Mouse (Mus musculus): ENCODE results near the gene Samd5.

The Samd5 gene

DNA sequence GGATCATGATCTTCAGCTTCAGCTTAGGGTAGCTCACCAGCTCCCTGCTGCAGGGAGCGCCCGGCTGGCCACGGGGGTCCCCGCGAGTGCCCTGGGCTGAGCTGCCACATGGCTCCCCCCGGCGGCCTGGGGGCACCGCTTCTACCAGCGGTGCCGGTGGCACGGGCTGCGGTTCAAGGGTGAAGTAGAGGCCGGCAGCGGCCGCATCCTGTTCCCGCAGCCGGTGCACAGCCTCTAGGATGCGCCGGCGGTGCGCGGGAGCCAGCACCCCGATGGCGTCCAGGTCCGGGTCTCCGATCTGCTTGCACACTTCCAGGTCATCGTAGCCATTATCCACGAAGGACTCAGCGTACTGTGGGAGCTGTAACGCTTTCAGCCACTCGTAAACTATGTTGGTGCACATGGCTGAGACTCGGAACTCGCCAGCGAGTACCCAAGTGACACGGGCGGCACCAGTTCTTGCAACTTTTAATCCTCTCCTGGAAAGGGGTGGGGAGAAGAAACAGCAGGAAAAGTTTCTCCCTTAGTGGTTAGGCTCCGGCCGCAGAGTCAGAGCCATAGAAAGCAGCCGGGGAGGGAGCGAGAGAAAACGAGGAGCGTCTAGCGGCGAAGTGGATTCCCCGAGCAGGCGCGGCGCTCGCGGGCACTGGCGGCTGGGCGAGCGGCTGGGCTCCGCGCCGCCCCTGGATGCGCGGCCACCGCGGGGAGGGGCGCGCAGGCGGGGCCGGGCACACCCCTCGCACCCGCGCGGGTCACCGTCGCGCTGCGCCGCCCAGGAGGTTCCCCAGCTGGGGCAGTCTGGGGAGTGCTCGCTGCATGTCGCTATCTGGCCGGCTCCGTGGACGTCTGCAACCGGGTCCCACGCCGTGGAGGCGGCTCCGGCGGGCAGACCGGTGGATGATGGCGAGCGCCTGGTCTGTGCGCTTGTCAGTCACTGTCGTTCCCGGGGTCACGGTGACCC is at the start of gene Samd5:
Gene Samd5 (minus strand): TSS at position 648 of the 961 bp plus-strand sequence.
- no peak for DNase-seq (ENCODE audit: low read depth, low spot score)

DNA sequence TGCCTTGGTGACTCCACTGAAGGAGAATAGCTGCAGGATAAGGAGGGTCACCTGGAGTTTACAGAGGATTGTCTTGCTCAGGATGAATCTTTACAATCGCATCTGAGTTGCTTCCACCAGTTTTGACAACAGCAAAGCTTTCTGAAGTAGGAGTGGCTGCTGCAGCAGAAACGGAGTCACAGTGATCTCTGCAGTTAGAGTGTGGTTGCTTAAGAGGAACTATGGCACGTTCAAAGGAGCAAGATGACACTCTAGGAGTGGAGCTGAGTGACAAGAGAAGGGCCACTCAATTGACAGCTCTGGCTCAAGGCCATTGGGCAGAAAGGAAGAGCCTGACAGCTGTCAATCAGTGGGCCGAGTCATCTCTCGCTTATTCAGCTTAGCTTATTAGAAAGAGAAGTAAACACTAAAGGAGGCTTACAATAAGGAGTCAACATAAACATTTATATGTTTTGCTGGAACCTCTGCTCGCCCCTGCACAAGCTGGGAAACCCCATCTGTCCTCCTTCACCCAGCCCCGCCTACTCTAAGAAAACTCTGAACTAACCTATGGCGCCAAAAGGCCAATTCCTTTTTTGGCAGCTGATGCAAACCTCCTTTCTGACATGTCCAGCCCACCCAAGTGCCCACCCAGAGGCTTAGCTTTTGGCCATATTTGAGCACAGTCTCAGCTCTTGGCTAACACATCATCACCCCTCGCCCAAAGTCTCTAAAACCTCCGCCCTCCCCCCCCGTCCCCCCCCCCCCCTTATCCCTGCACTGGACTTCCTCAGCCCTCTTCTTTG is 47.7 kb upstream of the Samd5 start:
- DNase-seq (ENCODE audit: low read depth, low spot score), result no peak

DNA sequence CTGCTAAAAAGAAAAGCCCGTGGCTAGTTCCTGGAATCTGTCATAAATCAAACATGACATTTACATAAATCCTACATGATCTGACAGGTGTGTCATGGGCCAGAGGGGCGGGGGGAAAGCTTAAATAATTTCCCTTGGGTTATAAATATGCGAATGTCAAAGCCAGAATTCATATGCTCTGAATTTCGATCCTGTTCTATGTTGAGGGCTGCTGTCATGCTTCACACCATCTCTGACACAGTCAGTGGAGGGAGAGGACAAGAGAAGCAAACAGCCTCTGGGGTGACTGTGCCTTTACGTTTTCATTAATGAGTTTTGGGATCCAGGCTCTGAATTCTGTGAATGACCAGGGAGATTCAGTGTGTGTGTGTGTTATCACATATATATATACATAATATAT is 45.0 kb upstream of the Samd5 start:
- no peak for DNase-seq (ENCODE audit: low read depth, low spot score)

DNA sequence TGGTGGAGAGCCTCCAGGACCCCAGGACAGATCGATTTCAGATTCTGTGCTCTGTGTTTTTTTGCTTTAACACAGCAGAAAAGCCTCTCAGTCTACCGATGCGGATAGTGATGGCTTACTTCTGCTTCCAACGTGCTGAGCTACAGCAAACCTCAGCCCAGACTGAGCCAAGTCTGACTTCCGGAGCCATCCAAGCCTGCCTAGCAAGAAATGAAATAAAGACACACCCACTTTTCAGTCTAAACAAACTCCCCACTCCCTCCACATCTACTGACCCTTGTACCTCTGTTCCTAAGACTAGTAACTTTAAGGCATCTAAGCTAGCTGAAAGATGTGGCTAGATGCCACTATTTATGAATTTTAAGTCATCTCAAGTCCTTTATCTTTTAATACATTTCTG is 43.1 kb upstream of the Samd5 start:
- DNase-seq (ENCODE audit: low read depth, low spot score), result no peak

DNA sequence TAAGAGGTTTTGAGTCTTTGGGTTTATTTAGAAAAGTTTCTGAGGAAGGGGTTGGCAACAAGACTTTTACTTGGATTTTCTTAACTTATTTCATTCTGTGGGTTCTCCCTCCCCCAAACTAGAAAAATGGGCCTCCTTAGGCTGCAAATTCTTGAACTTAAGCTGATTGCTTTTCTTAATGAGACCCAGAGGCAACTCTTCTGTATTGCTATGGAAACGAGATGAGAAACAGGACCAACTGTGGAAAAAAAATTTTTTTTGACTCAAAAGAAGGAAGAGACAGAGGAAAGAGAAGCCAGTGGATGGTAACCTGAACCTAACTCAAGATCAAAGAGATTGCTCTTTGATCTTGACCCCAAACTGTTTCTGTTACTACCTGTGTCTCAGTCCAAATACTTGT is 29.9 kb upstream of the Samd5 start:
- DNase-seq (ENCODE audit: low read depth, low spot score), result no peak

DNA sequence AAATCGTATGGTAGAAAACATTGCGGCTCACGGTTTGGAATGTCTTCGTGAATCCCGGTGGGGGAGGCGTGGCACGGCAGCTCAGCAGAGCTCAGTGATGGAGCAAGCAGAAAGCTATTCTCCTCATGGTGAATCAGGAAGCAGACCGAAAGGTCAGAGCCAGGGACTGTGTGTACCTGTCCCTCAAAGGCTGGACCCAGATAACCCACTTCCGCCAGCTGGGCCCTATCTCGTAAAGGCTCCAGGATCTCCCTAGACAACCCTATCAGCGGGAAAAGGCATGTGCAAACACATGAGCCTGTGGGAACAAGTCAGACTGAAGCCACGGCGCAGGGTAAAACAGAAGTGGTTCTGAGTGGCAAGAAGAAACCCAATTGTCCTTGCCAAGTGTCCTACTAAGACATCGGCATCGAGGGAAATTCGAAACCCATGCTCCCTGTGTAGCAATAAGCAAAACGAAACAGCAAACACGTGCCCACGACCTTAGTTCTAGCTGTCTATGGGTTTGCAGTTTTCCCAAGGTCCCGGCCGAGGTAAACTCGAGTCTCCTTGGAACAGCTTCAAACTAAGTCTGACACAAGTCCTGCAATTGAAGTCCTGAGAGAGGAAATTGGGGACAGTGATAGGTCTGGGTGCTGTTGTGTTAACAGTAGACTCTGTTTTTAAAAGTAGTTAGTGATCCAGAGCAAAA is 24.2 kb upstream of the Samd5 start:
- no peak for DNase-seq (ENCODE audit: low read depth, low spot score)

DNA sequence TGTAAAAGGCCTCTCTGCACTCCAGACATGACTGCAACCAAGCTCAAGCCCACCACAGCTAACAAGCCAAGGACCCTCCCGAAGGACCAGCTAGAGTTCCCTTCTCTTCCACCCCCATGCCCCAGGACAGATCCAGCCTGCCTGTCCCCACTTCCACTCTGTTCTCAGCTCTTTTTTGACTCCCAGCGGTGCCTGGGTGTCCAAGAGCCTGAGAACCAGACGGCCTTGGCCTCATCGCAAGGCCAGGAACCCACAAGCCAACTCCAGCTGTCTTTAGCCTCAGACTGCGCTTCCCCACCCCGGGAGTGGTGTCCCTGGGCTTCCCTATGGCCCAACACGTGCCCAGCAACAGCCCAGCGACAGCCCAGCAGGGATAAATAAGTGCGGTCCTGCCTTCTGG is 23.1 kb upstream of the Samd5 start:
- DNase-seq (ENCODE audit: low read depth, low spot score), result no peak

DNA sequence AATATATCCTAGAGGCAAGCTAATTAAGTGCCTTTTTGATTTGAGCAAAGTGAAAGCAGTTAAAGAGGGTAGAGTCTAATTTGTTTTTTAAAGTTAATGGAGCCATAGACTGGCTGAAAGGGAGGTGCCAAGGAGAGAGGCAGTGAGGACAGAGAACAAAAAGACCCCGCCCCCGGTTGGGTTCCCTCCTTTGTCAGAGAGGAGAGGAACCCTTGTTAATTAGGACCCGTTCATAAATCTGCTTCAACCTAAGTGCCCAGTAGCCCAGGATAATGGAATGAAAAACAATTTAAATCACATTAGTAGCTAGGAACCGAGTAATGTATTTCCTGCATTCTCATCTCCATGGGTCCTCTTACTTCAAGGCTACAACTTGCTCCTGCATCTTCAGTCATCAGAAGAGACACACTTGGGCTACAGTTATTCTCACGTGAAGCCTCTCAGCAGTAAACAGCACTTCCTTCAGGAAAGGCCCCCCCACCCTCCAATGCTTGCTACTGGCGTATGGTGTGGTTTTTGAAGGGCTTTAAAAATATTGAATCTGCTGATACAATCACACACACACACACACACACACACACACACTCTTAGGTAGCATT is 21.6 kb upstream of the Samd5 start:
- DNase-seq (ENCODE audit: low read depth, low spot score), result no peak

DNA sequence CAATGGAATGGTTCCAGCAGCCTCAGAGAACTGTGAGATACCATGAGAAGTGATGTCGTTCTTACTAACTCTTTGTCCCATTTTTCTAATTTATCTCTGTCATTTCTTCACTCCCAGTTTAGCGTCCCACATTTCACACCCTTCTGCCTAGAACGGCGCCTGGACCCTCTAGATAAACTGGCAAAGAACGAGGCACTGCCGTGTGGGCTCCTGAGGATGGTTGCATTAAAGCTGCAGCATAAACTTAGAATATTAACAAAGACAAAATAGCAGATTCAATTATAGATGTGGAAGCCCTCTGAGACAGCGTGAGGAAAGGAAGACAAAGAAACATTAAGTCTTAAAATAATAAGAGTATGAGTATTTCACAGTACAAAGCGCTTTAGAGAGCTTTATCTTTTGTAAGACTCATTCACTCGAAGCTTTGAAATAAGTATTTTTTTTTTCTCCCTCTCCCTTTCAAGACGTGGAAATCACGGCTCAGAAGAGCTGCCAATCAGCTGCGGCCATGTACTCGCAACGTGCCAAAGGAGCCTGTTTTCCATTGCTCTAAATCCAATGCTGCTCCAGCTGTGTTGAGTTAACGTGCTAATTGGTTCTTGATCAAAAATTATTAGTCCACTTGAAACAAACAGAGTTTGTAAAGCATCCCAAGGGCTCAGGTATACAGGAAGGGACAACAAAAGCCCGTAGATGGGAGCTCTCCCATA is 19.1 kb upstream of the Samd5 start:
- DNase-seq (ENCODE audit: low read depth, low spot score), result no peak

DNA sequence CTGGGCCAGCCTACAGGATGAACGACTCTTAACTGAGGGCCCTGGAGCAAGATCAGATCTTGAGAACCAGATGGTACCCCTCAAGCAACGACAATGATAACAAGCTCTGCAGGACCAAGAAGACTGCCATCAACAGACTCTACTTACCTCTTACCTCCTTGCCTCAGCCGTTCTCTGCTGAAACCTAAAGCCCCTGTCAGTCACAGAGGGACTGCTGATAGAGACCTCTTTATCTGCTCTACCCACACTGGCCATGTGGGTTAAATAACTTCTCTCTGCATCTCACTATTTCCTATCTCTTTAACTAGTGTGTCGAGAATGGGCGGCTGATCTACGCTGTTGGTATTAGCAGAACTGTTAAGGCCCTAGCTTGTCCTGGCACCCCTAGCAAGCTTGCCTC is 5.9 kb upstream of the Samd5 start:
- DNase-seq (ENCODE audit: low read depth, low spot score), result no peak

DNA sequence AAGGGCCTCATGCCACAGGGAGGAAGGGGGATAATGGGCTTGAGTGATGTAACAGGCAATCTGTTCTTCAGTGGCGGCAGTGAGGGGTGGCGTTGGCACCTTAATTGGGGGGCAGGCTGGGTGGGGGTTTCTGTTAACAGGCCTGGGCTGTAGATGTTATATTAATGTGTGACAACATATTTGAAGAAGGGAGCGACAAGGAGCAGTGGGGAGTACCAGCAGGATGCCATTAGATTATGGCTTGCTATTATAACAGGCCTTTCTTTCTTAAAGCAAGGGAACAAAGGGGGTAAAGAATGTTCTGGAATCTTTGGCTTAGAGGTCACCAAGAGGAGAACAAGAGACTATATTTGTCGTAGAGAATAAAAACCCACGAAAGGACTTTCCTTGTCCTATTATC is 4.9 kb upstream of the Samd5 start:
- DNase-seq (ENCODE audit: low read depth, low spot score), result no peak

DNA sequence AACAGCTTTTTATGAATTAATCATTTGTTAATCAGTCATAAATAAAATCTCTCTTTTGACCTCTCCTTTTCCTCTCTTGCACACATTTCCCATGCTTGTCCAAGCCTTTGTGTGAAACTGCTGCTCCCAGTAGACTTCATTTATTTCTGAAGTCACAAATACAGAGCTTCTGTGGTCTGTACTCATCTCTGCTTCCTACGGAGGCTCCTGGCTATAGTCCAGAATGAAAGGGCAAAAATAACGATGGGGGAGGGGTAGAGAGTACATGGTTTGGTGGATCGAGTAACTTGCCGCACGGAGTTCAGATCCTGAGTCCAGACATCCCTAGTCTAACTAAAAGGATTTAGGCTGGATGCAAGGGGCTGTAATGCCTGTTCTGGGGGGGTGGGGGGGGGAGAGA is 3.1 kb upstream of the Samd5 start:
- DNase-seq (ENCODE audit: low read depth, low spot score), result no peak

DNA sequence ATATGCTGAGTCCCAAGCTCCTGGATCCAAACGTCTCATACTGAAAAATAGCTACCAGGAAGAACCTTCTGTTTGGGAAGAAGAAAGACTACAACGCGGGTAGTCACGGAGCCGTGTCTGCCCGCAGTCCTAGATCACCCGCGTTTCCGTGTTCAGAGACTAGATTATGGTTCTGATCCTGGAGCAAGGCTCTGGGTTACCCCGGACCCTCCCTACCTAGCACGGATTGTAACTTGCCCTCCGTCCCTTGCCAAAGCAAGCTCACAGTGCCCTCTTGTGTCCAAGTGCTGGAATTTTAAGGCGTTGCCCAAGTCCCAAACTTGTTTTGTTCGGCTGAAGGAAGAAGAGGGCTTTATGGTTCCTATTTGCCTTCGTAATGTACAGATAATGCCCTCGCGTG is 1.9 kb upstream of the Samd5 start:
- no peak for DNase-seq (ENCODE audit: low read depth, low spot score)

DNA sequence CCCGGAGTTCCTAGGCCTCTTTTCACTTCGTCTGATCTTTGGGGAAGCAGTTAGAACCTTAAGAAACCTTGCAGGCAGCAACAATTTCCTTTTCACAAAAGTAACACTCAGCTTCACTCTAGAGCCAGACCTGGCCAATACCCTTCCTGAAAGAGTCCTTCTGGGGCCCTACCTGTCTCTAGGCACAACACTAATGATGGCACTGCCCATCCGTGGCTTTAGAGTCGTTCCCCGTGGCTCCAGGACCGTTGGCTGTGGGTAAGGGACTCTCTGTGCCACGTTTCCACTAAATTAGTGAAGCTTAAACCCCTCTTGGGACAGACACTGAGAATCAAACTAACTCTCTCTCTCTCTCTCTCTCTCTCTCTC is 1.4 kb upstream of the Samd5 start:
- no peak for DNase-seq (ENCODE audit: low read depth, low spot score)

DNA sequence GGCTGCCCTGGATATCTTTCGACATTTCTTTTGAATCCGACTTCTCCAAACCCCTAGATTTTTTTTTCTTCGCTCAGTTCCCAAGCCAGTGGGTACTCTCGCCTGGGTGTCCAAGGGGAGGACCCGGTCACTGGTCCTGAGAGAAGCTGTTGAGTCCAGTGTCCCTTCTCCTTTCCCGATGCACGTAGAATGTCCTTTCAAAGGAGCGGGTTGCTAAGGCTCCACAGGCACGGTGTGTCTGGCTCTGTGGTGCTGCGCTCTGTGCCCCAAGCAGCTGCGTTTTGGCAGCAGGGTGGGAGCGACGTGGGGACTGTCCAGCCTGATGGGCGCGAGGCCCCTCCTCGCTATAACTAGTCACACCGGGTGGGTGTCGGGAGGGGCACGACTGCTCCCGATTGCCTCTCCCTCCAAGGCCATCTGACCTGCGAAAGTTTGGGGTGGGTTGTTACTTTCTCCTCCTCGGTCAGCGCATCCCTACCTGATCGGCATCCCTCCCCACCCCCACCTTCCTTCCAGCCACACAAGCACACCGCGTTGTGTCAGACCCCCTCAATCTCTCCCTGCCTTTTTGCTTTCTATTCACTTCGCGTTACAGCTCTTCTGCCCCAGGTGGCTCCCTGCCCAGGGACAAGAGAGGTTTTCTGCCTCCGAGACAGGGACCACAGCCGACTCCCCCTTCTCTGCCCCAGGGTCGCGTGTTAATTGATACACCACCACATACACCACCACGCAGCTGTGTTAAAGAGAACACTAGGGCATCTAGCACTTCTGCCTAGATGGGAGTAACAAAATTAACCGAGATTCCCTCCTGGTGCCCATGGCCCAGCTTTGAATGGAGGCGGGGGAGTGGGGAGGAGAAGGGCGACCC is 776 bp upstream of the Samd5 start:
- DNase-seq (ENCODE audit: low read depth, low spot score), result no peak

DNA sequence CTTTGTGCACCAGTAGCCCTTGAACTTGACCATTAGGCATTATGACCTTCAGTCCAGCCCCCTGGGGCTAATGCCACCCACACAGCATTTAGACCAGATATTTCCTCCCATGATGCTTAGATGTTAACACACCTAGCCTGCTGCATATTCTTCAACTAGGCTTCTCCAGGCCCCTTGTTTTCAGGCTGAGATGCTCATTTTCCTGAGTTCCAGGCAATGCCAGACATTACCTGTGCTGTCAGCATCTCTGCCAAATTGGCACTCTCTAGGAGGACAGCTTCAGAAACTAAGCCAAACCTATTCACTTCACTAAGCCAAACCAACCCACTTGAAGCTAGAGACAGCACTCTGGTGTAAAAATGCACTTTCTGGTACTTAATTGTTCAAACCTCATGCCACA is 1.7 kb downstream of the Samd5 start:
- DNase-seq (ENCODE audit: low read depth, low spot score), result no peak

DNA sequence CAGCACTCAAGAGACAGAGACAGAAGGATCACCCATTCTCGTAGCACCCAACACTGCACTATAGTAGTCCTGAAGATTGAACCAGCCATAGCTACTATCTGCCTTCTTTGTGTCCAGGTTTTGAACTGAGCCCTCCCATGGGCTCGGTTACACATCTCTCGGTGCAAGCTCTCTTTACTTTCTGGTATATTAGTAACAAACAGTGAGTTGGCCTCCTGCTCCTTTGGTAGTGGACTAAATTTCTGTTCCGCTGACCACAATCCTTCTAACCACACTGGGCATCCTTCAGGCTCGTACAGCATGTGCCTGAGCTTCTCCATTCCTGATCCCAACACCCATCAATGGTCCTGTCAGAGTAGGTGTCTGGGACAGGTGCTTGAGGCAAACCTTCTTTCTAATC is 2.3 kb downstream of the Samd5 start:
- DNase-seq (ENCODE audit: low read depth, low spot score), result no peak

DNA sequence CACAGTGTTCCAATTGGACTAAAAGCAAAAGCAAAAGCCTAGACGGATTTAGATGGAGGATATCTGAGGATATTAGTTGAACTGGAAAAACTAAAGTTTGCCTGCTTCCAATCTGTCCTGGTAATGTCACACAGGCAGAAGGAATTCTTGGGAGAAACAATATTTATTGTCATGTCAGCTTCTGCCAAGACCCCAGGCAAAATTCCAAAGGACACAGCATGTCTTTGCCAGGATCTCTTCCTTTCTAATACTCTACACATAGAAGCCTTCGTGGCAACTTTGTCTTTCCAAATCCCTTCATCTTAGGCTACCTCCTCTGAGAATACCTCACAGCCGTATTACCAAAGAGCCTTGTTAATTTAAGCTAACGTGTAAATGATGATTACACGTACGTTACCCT is 4.7 kb downstream of the Samd5 start:
- DNase-seq (ENCODE audit: low read depth, low spot score), result no peak

DNA sequence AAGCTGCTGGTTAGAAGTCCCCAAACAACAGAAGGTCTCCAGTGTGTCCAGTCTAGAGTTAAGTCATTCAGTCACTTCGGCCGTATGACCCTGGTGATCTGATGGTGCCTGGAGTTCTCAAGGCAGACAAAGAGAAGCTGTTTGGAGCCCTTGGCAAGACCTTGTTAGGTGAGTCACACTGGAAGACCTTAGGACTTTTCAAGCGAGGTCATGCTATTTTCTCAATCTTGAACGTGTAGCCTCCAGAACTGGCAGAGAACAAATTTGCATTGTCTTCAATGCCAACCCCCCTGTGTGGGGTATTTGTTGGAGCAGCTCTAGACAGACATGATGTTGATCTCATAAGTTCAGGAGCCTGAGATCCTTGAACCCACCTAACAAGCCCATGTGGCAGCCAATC is 6.2 kb downstream of the Samd5 start:
- DNase-seq (ENCODE audit: low read depth, low spot score), result no peak

DNA sequence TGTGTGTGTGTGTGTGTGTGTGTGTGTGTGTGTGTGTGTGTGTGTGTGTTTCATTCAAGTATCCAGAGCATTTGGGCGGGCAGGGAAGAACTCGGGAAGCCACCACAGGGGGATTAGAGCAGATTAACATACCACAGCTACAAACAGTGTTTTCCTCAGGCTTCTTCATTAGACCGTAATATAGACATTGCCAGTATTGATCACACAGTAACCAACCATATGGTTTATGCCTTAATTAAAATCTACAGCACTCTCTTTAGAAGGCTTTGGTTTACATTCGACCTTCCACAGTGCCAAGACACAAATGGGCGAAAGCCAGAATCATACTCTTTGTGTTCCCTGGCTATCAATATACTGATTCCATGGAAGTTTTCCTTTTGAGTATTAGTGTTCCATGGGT is 22.1 kb downstream of the Samd5 start:
- no peak for DNase-seq (ENCODE audit: low read depth, low spot score)

Data from c-Kit-negative CD71-positive TER-119-positive erythroid progenitor cells, embryonic 14.5 days (primary cell).